Mouse (Mus musculus): ENCODE data around the gene Fbln1. TPM values are rescaled to one million over a fixed set of nuclear protein-coding genes. Genes with fewer than 3 reads are reported as not detected.

The Fbln1 gene
- total RNA-seq, 2 experiments from 2014 or later = 10.8 to 18.3 TPM

DNA sequence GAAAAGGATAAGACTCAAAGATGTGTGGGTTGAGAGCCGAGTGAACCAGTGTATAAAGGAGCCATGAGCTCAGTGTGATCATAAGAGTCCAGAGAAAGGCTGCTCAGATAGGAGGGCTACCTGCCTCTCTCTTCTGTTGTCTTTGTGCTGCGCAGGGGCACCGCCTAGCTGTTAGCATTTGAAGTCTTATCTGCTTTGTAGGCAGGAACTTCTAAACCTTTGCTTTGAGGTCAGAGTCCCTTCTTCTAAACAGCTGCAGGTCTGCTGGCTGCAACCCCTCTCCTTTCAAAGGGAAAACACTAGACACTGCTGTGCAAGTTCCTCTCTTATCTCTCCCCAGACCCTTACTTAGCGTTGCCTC is 27.5 kb downstream of the Fbln1 start:
- DNase-seq (ENCODE audit: low spot score in 2 of 2) = no peak

DNA sequence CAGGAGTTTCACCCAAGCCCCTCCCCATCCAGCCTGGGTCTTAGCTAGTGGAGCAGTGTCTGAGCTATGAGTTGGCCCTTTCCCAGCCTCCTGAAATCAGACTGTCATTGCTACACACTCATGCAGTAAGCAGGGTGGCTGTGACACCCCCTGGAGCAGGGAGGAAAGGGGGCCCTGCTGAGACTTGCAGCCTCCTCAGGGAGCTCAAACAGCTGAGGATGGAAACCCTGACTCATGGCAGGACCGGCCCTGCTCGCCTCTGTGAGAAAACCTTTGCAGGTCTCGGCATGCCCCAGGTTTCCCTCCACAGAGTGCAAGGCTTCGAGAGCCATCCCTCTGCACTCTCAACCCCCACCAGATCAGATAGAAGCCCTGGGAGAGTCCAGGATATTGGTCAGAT is 27.9 kb downstream of the Fbln1 start:
- no peak for DNase-seq (ENCODE audit: low spot score in 2 of 2)

DNA sequence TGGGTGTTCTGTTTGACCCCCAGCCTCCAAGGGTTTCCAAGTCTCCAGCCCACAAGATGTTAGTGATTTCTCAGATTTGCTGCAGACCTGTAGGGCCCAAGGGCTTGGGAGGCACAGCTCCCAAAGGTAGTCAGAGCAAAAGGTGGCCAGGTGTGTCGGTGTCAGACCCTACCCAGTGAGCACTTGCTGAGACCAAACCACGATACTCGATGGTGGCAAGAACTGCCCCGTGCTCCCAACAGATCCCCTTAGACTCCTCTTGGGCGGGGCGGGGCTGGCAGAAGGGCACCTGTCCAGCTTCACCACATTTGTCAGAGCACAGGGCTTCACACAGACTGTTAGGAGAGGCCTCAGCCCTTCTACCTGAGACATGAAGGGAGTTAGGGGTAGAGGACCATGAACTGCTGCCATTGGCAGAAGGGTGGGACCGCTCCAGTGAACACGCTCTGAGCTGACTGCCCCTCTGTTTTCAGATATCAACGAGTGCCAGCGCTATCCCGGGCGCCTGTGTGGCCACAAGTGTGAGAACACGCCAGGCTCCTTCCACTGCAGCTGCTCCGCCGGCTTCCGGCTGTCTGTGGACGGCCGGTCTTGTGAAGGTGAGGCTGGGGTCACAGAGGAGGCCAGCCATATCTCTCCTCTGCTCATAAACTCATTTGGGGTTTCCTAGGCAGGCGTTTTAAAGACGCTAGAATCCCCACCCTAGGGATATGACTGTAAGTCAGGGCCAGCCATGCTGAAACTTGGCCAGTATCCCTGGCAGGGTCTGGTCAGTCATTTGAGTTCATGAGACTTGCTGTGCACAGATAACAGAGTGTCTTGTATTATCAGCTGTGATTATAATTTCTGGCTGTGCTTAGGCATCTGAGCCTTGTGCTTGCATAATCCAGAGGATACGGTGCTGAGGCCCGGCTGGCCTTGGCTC is 33.3 kb downstream of the Fbln1 start:
- DNase-seq (ENCODE audit: low spot score in 2 of 2) = no peak

DNA sequence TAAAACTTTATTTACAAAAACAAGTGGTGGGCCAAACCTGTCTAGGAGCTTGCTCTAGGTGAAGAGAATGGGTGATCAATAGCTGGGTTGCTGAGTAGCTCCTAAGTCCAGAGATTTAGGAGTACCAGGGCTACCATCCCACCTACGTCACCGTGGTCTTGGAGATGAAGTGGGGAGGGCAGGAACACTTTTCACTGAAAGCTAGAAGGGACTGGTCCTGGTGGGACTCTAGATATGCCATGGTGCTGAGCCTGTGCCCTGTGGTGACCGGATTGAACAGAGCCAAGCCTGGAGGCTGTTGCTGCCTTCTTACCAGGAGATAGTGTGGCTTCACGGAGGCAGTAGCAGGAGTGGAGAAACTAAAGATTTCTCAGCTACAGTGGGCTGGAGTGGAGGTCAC is 34.3 kb downstream of the Fbln1 start:
- no peak for DNase-seq (ENCODE audit: low spot score in 2 of 2)

DNA sequence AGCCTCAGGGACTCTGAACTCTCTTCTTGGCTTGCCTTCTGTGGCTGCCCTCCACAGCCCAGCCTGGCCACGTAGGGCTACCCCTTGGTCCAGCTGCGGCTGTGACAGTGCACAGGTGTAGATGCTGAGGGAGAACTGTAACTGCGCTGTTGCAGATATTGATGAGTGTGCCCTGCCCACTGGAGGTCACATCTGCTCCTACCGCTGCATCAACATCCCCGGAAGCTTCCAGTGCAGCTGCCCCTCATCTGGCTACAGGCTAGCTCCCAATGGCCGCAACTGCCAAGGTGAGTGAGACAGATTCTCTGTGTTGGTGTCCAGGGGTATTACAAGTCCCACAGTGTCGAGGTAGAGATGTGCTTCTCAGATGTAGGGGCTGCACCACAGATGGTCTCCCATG is 36.1 kb downstream of the Fbln1 start:
- no peak for DNase-seq (ENCODE audit: low spot score in 2 of 2)

DNA sequence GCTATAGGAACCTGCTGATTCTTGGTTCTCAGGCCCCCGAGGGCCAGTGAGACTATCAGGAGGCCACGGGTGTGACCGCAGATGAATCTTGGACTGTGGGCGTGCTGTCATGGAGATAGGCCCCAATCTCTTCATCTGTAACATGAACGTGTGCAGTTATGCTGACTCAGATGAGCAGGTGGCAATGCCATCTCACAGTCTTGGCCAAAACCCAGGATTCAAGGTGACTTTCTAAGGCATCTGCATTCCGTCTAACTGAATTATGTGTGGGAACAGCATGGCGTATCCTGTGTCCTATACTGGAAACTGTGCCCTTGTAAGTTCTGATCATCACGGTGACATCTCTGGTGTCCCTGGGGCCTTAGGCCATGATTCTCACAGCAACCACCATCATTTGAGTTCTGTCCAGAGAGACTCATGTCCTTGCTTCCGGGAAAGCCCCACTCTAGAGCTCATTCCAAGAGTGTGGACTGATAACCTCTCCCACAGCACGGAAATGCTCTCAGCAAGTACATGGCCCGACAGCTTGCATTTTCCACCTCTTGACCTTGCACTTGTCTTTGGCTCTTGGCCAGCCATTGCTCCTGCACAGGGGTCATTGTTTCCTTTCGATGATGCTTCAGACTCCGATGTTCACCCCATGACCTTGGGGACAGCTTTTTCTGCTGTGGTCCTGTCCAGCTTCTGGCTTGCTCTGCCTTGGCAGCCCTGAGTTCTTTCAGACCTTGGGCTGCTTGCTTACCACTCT is 38.8 kb downstream of the Fbln1 start:
- no peak for DNase-seq (ENCODE audit: low spot score in 2 of 2)

DNA sequence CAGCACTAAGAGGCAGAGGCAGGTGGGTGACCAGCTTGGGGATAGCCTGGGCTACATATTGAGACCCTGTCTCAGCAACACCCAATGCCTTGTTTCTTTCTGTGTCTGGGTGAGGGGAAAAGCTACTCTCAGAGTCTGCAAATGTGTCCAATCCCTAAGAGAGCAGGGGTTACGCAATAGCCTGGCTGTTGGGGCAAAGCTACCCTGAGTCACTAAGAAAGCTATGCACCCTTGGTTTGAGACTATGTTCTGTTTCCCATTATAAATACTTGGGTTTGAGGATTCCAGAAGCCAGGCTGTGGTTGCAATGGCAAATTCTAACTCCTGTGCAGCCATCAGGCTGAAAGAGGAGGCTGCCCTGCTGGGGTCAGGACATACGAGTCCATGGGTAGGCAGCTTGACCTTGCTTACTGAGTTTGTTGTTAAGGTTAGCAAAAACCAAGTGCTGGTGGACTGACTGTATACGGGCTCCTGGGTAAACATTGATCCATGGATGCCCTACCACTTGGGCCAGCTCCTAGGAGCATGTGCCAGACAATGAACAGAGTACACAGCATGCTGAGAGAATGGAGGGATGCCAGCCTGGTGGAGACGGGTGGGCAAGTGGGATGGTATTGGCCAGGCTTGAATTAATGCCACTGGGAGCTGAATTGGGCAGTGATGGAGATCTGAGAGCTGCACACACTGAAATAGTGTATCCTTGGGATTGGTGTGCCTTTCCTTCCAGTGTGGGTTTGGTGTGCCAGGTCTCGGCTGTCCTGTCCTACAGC is 39.7 kb downstream of the Fbln1 start:
- no peak for DNase-seq (ENCODE audit: low spot score in 2 of 2)

DNA sequence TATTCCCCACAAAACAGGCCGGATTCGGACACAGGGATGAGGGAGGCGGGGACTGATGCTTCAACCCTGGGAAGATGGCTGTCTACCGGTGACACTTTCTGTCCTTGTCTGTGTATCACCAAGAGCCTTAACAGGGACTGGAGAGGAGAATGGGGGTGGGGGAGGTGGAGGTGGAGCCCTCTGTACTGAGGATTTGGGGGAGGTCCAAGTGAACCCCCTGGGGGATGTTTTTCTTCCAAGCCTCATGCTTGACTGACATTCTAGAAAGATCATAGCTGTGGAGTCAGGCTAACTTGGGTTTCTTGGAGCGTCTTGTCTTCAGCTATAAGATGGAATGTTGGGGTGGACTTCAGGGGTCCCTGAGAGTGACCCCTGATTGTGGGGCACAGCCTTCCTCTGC is 40.3 kb downstream of the Fbln1 start:
- DNase-seq (ENCODE audit: low spot score in 2 of 2) = no peak

DNA sequence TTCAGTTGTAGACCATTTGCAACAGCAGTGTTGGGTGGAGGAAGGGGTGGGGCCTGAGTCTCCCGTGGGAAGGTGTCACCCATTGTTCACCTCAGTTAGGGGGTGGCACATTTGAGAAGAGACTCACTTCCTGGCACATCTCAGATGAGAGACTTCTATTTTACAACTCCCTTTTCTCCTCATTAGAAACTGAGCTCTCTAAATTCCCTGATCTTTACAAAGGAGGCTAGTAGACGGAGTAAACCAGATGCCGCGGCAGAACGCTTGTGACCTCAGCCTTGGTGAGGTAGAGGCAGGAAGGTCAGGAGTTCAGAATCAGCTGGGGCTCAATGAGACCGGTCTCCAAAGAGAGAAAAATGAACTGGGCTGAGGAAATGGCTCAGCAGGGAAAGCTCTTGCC is 41.2 kb downstream of the Fbln1 start:
- no peak for DNase-seq (ENCODE audit: low spot score in 2 of 2)

DNA sequence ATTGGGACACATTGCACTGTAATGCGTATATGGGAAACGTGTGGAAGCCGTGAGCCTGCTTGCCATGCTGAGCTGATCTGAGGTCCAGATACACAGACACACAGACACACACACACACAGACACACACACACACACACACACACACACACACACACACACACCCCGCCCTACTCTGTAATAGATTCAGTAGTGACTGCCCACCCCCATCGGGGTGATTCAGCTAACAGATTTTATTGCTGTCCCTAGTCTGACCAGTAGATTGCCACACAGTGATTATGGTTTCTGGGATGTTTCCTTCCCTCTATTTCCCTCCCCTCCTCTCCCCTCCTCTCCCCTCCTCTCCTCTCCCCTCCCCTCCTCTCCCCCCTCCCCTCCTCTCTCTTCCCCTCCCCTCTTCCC is 42.6 kb downstream of the Fbln1 start:
- DNase-seq (ENCODE audit: low spot score in 2 of 2) = no peak

DNA sequence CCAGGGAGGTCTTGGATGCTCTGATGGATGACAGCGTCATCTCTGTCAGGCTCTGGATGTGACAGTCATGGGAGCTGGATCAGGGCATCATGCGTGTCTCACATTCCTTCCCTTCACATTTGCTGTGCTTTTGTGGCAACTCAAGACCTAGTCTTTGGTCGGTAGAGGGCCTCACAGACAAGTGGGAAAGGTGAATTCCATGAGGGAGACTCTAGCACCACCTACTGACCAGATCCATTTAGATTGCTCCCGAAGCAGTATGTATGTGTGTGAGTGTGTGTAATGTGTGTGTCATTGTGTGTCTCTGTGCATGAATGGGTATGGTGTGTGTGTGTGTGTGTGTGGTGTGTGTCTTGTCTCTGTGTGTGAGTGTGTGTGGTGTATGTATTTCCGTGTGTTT is 43.5 kb downstream of the Fbln1 start:
- peak; percentile 59 to 79 for DNase-seq (ENCODE audit: low spot score in 2 of 2)

DNA sequence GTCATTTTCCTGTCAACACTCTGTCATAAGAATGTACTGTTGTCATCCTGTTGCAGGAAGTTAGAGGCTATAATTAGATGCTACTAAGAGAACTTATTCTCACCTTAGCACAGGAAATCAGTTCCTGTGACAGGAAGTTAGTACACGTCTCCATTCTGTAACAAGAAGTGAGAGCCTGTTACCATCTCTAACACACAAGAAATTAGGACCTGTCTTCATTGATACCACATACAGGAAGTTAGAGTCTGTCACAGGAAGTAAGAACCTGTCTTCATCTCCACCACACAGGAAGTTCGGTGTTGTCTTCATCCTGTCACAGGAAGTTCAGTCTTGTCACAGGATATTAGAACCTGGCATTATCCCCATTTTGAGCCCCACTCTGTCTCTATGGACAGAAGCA is 44.7 kb downstream of the Fbln1 start:
- no peak for DNase-seq (ENCODE audit: low spot score in 2 of 2)

DNA sequence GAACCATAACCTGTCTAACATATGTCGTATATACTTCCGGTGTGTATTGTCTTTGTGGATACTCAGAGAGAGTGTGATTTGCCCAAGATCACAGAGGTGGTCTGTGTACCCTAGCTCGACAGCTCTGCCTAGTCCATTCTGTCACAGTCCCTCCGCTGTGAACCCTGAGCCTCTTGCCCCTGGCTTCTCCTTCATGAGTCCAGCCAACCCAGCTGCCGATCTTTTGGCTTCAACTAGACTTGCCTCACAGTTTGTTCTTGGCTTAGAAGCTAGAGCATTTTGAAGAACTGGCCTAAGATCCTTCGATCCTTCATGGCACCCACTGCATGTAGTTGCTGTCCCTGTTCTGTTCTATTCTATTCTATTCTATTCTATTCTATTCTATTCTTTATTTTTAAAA is 46.7 kb downstream of the Fbln1 start:
- no peak for DNase-seq (ENCODE audit: low spot score in 2 of 2)

DNA sequence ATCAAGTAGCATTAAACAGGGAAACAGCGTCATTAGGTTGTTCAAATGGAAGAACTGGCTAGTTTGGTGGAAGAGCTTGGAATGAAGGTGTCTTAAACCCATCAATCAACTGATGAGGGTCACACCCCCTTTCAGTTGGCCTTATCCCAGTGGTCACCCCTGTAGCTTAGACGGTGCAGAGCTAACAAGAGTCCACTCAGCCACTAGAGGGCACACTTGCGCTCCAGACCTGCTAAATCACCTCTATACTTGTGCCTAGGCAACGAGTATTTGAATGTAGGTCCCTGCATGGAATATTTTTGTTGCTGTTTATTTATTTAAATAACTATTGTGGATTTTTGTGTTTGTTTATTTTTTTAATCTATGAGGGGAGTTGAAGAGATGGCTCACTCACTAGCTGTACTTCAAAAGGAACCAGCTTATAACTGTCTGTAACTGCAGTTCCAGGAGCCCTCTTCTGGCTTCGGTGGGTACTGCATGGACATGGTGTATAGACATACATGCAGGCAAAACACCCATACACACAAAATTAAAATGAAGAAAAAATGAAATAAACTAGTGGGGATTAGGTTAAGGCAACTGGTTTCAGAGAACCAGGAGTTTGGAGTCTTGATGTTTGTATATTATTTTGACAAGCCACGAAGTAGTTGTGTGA is 52.2 kb downstream of the Fbln1 start:
- peak in 1 of 2 experiments; percentile 68 for DNase-seq (ENCODE audit: low spot score in 2 of 2)

DNA sequence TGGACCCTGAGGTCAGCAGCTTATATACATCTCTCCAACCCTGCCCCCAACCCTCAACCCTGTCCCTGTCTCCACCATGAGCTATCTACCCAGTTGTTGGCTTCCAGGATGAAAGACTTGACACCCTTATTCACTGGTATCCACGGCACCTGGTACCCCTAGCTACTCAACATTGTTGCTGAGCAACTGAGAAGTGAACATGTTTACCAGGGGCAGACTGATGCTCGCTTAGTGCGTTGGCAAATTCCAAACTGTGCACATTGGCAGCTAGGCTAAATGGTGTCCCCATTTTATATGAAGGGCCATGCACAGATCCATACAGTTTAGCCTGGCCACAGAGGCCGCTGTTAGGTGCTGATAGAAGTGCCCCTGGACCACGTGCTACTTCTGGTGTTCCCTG is 57.1 kb downstream of the Fbln1 start:
- peak; percentile 45 to 52 for DNase-seq (ENCODE audit: low spot score in 2 of 2)

DNA sequence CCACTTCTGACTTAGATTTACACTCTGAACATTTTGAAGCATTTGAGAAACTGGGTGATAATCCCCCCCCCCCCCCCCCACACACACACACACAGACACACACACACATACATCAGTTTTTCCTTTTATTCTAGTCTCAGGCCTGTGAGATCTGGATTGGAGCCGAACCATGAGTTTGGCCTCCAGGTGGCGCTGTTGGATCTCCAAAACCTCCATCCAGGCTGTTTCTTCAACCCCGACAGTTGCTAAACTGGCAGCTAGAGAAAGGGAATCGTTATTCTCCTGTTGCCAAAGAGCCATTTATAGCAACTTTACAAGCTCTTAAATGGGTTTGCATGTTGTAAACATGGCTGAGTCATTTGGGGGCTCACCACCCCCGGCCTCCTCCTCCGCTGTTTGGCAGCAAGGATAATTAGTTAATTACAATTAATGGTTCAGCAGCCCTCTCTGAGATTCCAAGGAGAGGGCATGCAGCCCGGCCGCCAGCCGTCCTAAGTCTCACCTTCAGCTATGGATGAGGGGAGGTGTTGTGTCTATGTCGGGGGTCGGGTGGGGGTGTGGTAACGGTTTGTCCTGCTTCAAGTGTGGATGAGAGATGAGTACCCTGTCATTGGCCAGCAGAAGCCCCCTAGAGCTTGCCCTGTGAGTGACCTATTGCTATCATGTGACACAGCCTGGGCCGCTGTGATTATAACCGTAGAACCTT is 61.1 kb downstream of the Fbln1 start:
- DNase-seq (ENCODE audit: low spot score in 2 of 2) = peak; percentile 92 to 93

DNA sequence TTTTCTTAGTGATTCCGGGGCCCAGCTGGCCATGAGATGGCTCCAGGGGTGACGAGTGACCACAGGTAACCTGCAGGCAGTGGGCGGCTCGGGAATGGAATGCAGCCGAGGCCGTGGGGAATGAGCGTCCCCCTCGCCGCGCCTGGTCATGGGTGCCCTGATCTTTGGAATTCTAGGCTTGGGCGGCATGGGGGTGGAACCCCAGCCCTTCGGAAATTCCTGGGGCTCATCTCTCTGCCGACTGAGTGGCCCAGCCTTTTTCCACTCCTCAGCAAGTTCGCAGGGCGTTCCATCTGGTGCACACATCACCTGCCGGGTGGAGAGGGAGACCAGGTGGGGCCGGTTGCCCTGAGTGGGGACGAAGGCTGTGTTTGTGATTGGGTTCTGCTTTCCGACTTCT is 62.1 kb downstream of the Fbln1 start:
- DNase-seq (ENCODE audit: low spot score in 2 of 2) = no peak

DNA sequence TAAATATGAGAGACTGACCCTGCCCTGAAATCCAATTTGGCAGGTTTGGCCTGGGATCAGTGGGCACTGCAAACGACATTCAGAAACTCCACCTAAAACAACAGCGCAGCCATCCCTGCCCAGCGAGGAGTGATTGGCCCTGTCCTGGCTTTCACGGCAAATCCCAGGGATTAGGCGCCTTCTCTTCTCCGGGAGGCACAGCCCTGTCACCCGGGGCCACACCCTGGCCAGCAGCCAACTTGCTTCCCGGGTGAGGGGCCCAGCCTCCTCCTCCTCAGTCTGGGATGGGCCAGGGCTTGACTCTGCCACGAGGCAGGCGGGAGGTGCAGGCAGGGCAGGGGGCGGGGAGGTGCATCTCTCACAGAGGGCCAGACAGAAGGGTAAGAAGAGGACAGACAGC is 67.2 kb downstream of the Fbln1 start:
- no peak for DNase-seq (ENCODE audit: low spot score in 2 of 2)

DNA sequence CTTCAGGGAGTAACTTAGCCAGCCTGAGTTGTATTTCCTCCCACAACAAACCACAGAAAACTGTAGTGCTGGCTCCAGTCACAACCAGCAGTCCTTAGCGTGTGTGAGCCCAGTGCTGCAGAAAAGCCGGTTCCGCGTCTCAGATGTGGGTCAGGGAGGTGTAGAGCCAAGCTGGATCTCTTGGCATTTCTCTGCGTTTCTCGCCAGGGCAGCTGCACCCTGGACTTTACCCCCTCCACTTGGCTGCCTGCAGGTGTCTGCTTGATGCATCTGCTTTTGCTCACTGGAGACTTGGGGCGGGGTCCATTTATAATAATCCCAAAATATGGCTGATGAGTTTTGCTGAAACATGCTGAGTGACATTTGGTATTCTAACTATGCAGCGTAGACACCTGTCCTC is 71.5 kb downstream of the Fbln1 start:
- no peak for DNase-seq (ENCODE audit: low spot score in 2 of 2)

DNA sequence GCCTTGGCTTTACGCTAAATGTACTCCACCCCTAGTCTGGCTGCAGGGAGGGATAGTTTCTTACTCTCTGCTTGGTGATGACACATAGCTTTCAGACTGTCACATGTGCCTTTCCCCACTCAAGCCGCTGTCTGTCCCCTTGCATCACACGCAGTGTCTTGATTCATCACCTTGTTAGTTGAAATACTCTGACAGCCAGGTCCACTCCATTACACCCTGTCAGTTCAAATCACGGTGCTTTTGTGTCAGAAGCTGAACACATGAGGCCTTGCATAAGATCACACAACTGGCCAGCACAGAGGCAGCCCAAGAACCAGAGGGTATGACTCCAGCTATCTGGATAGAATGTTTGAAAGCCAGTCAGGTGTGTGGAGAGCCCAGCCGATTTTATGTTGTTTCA is 73.2 kb downstream of the Fbln1 start:
- DNase-seq (ENCODE audit: low spot score in 2 of 2) = no peak

DNA sequence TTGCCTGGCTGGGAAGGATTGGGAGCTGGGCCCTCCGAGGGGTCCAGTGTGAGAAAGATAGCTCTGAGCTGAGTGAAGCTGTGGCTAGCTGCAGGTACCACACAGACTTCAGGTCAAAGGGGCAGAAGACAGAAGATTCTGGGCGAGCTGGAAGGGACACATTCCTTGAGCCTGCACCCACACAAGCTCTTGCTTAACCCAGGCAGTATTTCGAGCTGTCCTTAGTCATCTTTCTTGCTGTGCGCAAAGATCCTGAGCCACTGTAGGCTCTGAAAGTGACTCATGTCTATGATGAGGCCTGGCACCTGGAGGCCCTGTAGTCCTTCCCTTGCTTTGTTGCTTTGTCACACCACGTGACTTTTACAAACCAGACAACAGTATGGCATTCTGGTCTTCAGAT is 76.3 kb downstream of the Fbln1 start:
- DNase-seq (ENCODE audit: low spot score in 2 of 2) = no peak
